Comparison of ENCODE assay signal across 11 mouse cellular contexts in the genomic region with DNA sequence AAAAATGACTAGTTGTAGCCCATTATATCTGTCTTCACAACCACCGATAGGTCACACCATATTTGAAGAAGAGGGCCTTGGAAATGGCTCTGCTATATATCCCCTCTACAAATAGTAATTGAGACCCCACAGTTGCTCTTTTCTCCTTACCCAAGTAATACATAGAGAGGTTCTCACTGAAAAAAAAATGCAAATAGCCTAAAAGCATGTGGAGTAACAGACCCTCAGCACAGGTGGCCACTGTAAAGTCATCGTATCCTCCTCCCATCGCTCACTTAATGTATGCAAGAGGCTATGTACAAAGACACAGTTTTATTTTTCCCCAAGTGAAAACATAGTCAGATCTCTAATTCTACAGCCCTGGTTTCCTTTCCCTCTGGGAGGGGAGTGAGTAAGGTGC. TPM values are rescaled to one million over a fixed set of nuclear protein-coding genes. Genes with fewer than 3 reads are reported as not detected.
DNase-seq lines count a peak whose midpoint lies in the region; ATAC-seq and TF ChIP-seq lines count a peak whose summit lies in the region.
"Had no signal": no experiment of that assay in that cellular context is flagged by ENCODE, and none has a peak within 500 bp of the region (broad histone marks: within the 10 kb centered on the region; RNA-seq: fewer than 3 reads in every experiment).

No protein-coding gene starts in this region.

- H3K27me3 ChIP-seq in forebrain, embryonic 10.5 days (ENCODE audit: poor library complexity, severe bottlenecking) = no peaks in the 10 kb centered on the region
- H3K27me3 ChIP-seq in forebrain, embryonic 11.5 days (ENCODE audit: control insufficient read depth, insufficient read depth, low read length) = no peaks in the 10 kb centered on the region
- H3K27me3 ChIP-seq in lung, embryonic 14.5 days (ENCODE audit: insufficient read depth, low read length) = no peaks in the 10 kb centered on the region
- no peaks in the 10 kb centered on the region for H3K27me3 ChIP-seq in intestine, embryonic 15.5 days (replicated peaks)
- no peaks in the 10 kb centered on the region for H3K27me3 ChIP-seq in neural tube, embryonic 13.5 days

- peak overlapping the region; percentile 99; the same call in 1 of the 2 replicates for H3K27ac ChIP-seq in forebrain, embryonic 10.5 days
- no peak overlapping the region for H3K27ac ChIP-seq in forebrain, embryonic 11.5 days (ENCODE audit: low read depth, low read length)
- peak overlapping the region; percentile 99 for H3K27ac ChIP-seq in lung, embryonic 14.5 days (ENCODE audit: low read depth)
- peak overlapping the region; percentile 98 for H3K27ac ChIP-seq in intestine, embryonic 15.5 days
- H3K27ac ChIP-seq in neural tube, embryonic 13.5 days (replicated peaks) = peak overlapping the region; percentile 97

- ATAC-seq in forebrain, embryonic 11.5 days (replicated peaks; ENCODE audit: low FRiP score) = no peak
- no peak for ATAC-seq in lung, embryonic 14.5 days (ENCODE audit: insufficient read depth)
- no peak for ATAC-seq in intestine, embryonic 15.5 days
- ATAC-seq in neural tube, embryonic 13.5 days (ENCODE audit: low read depth) = no peak
- ATAC-seq: inflammation-experienced regulatory T-cells, adult 6 months had no signal

- 0 out of 2 replicates have a peak, but pooled peaks cover 2% of the 10 kb centered on the region for H3K36me3 ChIP-seq in forebrain, embryonic 10.5 days (replicated peaks)
- no peaks in the 10 kb centered on the region for H3K36me3 ChIP-seq in forebrain, embryonic 11.5 days (ENCODE audit: control insufficient read depth, insufficient read depth, low read length)
- H3K36me3 ChIP-seq in lung, embryonic 14.5 days (ENCODE audit: insufficient read depth) = no peaks in the 10 kb centered on the region
- H3K36me3 ChIP-seq in intestine, embryonic 15.5 days = no peaks in the 10 kb centered on the region
- H3K36me3 ChIP-seq in neural tube, embryonic 13.5 days = no peaks in the 10 kb centered on the region

- no peak overlapping the region for H3K9ac ChIP-seq in forebrain, embryonic 11.5 days (ENCODE audit: low read length)
- no peak overlapping the region; the same call in 1 of the 2 replicates for H3K9ac ChIP-seq in lung, embryonic 14.5 days
- H3K9ac ChIP-seq in intestine, embryonic 15.5 days = peak overlapping the region; percentile 28
- peak overlapping the region; percentile 99 for H3K9ac ChIP-seq in neural tube, embryonic 13.5 days

- DNase-seq in forebrain, embryonic 10.5 days (ENCODE audit: extremely low spot score, low spot score) = no peak
- DNase-seq in forebrain, embryonic 11.5 days (ENCODE audit: low spot score) = no peak
- no peak for DNase-seq in lung, embryonic 14.5 days
- DNase-seq in lung, postnatal 14 days = no peak
- no peak for DNase-seq in adrenal gland, adult (ENCODE audit: inconsistent age in 2 of 2, low spot score in 1 of 2)
- DNase-seq in T-cell, adult 2 months (ENCODE audit: low spot score) = no peak
- DNase-seq: lung, postnatal 36 days; right cerebral cortex, postnatal 4 days had no signal

- H3K4me1 ChIP-seq in forebrain, embryonic 10.5 days = peaks cover 72% of the 10 kb centered on the region
- peaks cover 20% of the 10 kb centered on the region for H3K4me1 ChIP-seq in forebrain, embryonic 11.5 days (replicated peaks; ENCODE audit: control insufficient read depth, insufficient read depth, low read length)
- H3K4me1 ChIP-seq in lung, embryonic 14.5 days (ENCODE audit: insufficient read depth) = peaks cover 50% of the 10 kb centered on the region
- peaks cover 58% of the 10 kb centered on the region for H3K4me1 ChIP-seq in intestine, embryonic 15.5 days (replicated peaks)
- H3K4me1 ChIP-seq in neural tube, embryonic 13.5 days (replicated peaks) = peaks cover 61% of the 10 kb centered on the region

- no peaks in the 10 kb centered on the region for H3K9me3 ChIP-seq in forebrain, embryonic 10.5 days
- H3K9me3 ChIP-seq in forebrain, embryonic 11.5 days (ENCODE audit: control insufficient read depth, low read length) = no peaks in the 10 kb centered on the region
- no peaks in the 10 kb centered on the region for H3K9me3 ChIP-seq in lung, embryonic 14.5 days (ENCODE audit: low read depth, low read length)
- no peaks in the 10 kb centered on the region for H3K9me3 ChIP-seq in intestine, embryonic 15.5 days
- no peaks in the 10 kb centered on the region for H3K9me3 ChIP-seq in neural tube, embryonic 13.5 days

- WGBS in forebrain, embryonic 10.5 days = 92% methylated on average over 3 of the region's 3 CpGs
- 88% methylated on average over 3 of the region's 3 CpGs for WGBS in forebrain, embryonic 11.5 days
- 62% methylated on average over 3 of the region's 3 CpGs for WGBS in lung, embryonic 14.5 days
- 63% methylated on average over 3 of the region's 3 CpGs for whole genome bisulfite sequencing in intestine, embryonic 15.5 days
- 69% methylated on average over 3 of the region's 3 CpGs for WGBS in neural tube, embryonic 13.5 days

- no peak for TF ChIP-seq CTCF in lung, embryonic 14.5 days (IDR thresholded peaks at IDR 0.05; ENCODE audit: low read depth)

- peak overlapping the region; percentile 99 for H3K4me3 ChIP-seq in forebrain, embryonic 10.5 days
- H3K4me3 ChIP-seq in forebrain, embryonic 11.5 days (ENCODE audit: low read depth, low read length) = no peak overlapping the region
- peak overlapping the region; percentile 99 for H3K4me3 ChIP-seq in lung, embryonic 14.5 days (ENCODE audit: low read depth, low read length)
- H3K4me3 ChIP-seq in intestine, embryonic 15.5 days (replicated peaks) = no peak overlapping the region
- H3K4me3 ChIP-seq in neural tube, embryonic 13.5 days = 0 out of 2 replicates have a peak overlapping the region, but pooled peaks have one; percentile 84

- no peak overlapping the region for H3K4me2 ChIP-seq in forebrain, embryonic 11.5 days (ENCODE audit: low read depth, low read length, severe bottlenecking)
- H3K4me2 ChIP-seq in lung, embryonic 14.5 days = peak overlapping the region; percentile 91
- peak overlapping the region; percentile 79 for H3K4me2 ChIP-seq in intestine, embryonic 15.5 days (replicated peaks)
- H3K4me2 ChIP-seq in neural tube, embryonic 13.5 days = peak overlapping the region; percentile 92

RNA-seq across cellular contexts. Expression of gene Rai1, which starts 2.6 kb away (rescaled TPM):
- 24.7 and 25.3 TPM in 2 replicates for polyA plus RNA-seq in forebrain, embryonic 10.5 days (2016; fragmentation: Nextera tagmentation; extraction: Ambion mirVana)
- polyA plus RNA-seq in forebrain, embryonic 11.5 days (2014; fragmentation: Nextera tagmentation; extraction: Ambion mirVana) = 28.5 and 36.4 TPM in 2 replicates
- polyA plus RNA-seq in lung, embryonic 14.5 days (2014; fragmentation: Nextera tagmentation; extraction: Ambion mirVana) = 31.8 and 37.8 TPM in 2 replicates
- polyA plus RNA-seq in intestine, embryonic 15.5 days (2015; fragmentation: Nextera tagmentation; extraction: Ambion mirVana) = 18.2 and 18.5 TPM in 2 replicates
- polyA plus RNA-seq in neural tube, embryonic 13.5 days (2015; fragmentation: Nextera tagmentation; extraction: Ambion mirVana) = 29.9 and 30.0 TPM in 2 replicates

Comparison
In these comparisons a context has a peak if more than half of its experiments do, and no peak if none do; other contexts are left out.
1. H3K4me3 ChIP-seq: peak in forebrain, embryonic 10.5 days (single experiment), lung, embryonic 14.5 days (single experiment) and neural tube, embryonic 13.5 days (single experiment); none in forebrain, embryonic 11.5 days (single experiment) and intestine, embryonic 15.5 days (single experiment).
2. H3K9ac ChIP-seq: peak in intestine, embryonic 15.5 days (single experiment) and neural tube, embryonic 13.5 days (single experiment); none in forebrain, embryonic 11.5 days (single experiment) and lung, embryonic 14.5 days (single experiment).